Mouse (Mus musculus) kidney, adult 18-20 months (tissue): ENCODE data around the gene Soga1.

Experiments
- DNase-seq: peaks from one replicate; pipeline ENCODE4 v3.0.0; 2021

Soga1 gene

DNA sequence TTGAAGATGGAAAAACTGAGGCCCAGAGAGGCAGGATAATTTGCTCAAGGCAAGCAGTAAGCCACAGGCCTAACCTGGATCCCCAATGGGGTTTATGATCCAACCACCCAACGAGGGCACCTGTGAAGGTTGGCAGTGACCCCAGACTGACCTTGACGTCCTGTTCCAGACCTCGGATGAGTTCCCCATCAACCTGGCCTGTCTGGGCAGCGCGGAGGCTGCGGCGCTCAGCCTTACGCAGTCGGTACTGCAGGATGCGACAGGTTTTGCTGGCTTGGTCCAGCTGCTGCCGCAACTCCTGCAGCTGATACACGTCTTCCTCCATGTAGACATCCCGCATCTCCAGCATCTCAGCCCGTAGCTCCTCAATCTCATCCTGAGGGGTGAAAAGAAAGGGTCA is 19.0 kb downstream of the Soga1 start:
- DNase-seq: no peak

DNA sequence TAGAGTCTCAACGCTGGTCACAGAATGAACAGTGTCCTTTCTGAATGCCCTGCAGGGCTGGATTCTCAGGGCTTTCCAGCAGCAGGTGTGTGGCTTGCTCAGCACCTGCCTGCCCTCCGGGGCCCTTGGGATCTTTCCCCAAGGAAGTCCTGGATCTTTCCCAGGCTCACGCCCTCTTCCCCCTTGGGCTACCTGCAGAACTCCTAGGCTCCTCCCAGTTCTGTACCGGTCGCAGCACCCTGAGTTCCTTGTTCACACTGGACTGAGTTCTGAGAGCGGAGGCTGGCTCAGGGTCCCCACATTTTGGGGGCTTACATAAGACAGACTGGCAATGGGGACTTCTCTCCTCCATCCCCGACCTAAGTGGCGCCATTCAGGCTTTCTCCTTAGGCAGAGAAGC is 19.9 kb downstream of the Soga1 start:
- no peak for DNase-seq

DNA sequence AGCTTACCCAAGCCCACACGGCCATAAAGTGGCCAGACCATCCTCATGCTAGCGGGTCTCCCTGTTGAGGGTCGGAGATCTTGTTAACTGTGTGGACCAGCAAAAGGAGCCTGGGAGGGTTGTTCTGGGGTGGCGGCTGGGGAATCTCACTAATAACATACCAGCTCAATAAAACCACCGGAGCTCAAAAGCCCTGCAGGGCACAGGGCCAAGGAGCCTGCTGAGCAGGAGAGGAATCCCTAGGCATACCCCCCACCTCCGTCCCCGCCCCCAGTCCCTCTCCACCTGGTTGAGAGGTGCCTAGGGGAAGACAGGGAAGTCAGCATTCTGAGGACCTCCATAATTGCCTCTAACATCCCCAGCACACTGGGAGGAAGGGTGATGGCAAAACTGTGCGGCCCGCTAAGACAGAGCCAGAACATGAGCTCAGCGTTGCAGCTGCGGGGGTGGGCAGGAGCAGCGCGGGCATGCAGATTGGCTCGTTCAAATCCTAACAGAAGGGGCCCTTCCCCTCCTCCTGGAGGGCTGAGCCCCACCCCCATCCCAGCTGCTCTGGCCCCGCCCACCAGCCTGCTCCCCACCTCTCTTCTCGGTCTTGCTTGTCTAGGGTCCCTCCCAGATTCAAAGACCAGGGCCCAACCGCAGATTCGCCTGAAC is 20.6 kb downstream of the Soga1 start:
- DNase-seq: peak; percentile 34

- no peak for DNase-seq
Observed at GRCm38 (mm10) chr2:157057758-157058157, 21.3 kb downstream of the Soga1 start.

- DNase-seq: no peak
Observed at GRCm38 (mm10) chr2:157057186-157057585, 21.9 kb downstream of the Soga1 start.

- no peak for DNase-seq
Observed at GRCm38 (mm10) chr2:157055721-157056120, 23.3 kb downstream of the Soga1 start.

DNA sequence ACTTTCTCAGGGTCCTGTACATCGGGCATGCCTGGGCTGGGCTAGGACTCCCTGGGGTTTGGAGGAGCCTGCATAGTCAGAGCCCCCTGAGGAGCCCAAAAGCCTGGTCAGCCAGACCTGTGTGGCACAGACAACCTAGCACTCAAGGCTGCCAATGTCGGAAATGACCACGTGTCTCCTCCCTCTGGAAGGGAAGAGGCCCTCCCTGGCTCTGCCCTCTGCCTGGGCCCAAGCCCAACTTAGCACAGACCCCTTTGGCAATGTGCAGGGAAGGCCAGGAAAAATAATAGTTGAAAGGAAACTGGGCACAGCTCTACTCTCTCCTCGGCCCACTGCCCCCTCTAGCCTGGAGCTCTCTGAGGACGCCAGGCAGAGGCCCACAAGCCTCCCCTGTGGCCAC is 24.2 kb downstream of the Soga1 start:
- DNase-seq: no peak

DNA sequence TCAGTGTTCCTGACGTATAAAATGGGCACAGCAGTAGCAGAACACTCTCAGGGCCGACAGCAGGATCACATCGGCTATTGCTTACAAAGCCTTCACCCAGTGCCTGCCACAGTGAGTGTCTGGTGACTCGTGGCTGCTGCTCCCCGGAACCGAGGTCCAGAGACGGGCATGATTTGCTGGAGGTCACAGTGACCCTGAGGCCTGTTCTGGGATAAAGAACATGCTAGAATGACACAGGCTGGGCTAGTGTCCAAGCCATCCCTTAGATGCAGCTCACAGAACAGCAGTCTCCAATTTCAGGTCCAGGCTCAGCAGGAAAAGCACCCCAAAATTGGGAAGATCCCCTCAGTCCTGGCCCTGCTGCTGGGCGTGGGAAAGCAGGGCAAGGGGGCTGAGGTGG is 24.8 kb downstream of the Soga1 start:
- no peak for DNase-seq

GRCm38 (mm10) chr2:157053787-157054186 is 25.3 kb downstream of the Soga1 start:
- DNase-seq: no peak

DNA sequence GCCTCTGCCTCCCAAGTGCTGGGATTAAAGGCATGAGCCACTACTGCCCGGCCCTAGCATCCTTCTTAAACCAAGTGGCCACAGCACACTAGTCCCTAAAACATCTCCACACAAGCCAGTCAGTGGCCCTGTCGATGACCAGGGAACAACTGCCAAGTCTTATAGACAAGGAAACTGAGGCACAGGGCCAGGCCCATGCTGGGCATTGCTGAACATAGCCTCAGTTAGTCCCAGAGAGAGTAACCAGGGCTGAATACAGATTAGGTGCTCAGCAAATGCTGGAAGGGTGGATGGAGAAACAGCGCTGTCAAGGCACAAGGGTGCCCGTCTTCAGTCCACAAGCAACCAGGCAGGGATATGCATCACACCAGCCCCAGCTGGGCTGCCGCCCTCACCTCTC is 25.9 kb downstream of the Soga1 start:
- no peak for DNase-seq

GRCm38 (mm10) chr2:157052448-157052847 is 26.6 kb downstream of the Soga1 start:
- DNase-seq: no peak

DNA sequence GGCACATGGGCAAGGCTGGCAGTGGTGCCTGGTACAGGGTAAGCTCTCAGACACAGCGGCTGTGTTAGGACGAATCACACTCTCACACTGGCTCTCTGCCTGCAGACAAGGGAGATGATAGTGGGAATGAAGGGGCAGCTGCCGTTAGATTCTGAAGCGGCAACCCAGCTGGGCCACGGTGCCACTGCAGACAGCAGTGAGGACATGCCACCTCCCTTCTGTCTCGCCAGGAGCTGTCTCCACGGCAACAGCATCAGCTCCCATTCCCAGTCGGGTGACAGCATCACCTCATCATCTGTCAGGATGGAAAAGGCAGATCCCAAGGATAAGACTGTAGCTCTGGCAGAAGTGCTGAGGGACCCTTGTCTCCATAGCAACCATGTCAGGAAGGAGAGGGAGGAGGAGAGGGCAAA is 29.2 kb downstream of the Soga1 start:
- DNase-seq: no peak

- DNase-seq: no peak
Observed at GRCm38 (mm10) chr2:157048395-157049181, 30.5 kb downstream of the Soga1 start.

GRCm38 (mm10) chr2:157046956-157047355 is 32.1 kb downstream of the Soga1 start:
- DNase-seq: no peak

- no peak for DNase-seq
Observed at GRCm38 (mm10) chr2:157045932-157046331, 33.1 kb downstream of the Soga1 start.

DNA sequence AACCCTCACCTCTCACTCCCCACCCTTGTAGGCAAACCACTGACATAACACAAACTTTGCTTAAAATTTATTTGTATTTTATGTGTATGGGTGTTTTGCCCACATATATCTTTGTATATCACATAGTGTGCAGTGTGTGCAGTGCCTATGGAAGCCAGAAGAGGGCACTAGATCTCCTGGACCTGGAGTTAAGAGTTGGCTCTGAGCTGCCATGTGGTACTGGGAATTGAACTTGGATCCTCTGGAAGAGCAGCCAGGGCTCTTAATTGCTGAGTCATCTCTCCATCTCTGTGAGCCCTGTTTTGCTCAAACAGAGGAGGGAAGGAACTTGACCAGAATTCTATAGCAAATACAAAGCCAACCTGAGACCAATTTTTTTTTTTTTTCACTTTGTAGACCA is 35.1 kb downstream of the Soga1 start:
- no peak for DNase-seq

- no peak for DNase-seq
Observed at GRCm38 (mm10) chr2:157043556-157043955, 35.5 kb downstream of the Soga1 start.

GRCm38 (mm10) chr2:157041421-157041820 is 37.6 kb downstream of the Soga1 start:
- DNase-seq: no peak

DNA sequence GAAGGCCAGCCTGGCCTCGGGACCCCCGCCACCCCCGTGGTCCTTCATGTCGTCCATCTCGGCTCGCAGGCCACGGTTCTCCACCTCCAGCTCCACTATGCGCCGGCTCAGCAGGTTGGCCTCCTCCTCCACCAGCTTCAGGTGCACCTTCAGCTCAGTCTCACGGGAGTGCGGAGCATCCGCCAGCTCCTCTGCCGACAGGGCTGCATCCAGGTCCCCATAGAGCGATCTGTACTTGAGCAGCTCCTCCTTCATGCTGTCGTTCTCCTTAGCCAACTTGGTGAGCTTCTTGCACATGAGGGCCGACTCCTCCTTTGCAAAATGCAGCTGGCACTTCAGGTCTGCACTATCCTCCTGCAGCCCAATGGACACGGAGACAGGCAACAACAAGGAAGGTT is 38.4 kb downstream of the Soga1 start:
- DNase-seq: no peak

- no peak for DNase-seq
Observed at GRCm38 (mm10) chr2:157039900-157040648, 39.0 kb downstream of the Soga1 start.

DNA sequence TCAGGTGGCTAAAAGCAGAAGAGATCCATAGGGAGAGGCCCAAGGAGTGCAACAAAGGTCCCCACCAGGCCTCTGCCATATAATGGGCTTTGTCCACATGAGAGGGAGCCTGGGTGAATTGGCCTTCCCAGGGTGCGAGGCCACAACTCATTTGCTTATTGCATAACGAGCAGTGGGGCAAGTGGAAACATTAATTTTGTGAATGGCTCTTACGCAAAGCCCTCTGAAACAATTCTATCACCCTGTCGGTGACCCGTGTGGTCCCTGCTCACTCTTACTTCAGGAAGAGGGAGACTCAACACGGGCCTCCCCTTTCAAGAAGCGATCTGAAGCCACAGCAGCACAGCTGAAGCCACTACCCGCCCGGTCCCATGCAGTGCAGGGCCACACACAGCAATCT is 41.8 kb downstream of the Soga1 start:
- no peak for DNase-seq

- no peak for DNase-seq
Observed at GRCm38 (mm10) chr2:157036400-157036799, 42.7 kb downstream of the Soga1 start.

DNA sequence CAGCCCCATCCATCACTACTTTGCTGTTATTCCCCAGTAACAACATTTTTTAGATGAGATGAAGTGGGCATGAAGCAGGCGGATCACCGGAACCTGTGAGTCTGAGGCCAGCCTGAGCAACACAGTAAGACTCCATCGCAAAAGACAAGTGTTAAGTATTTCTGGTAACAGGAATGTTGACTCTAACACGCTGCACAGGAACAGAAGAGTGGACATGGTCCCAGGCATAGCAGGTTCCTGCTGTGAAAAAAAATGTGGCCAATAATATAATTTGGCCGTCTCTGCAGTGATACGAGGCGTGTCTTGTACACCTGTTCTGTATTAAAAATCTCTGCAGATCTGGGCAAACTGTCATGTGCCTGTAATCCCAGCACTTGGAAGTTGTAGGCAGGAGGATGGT is 43.7 kb downstream of the Soga1 start:
- no peak for DNase-seq

DNA sequence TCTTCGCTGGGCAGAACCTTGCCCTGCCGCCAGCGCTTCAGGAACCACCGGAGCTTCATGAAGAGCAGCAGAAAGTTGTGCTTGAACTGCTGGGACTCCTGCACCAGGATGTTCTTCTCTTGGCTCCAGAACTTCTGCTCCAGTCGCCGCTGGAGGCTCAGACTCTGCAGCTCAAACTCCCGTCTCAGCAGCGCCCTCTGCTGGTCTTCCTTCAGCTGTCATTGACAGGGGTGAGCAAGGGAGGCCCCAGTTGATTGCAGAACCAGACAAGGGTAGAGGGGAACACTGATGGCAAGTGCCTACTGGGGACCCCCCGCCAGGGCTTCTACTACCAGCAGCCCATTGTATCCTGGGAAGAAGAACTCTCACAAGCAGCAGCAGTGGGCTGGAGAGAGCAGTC is 48.2 kb downstream of the Soga1 start:
- DNase-seq: peak; percentile 85
